In the genomic region with DNA sequence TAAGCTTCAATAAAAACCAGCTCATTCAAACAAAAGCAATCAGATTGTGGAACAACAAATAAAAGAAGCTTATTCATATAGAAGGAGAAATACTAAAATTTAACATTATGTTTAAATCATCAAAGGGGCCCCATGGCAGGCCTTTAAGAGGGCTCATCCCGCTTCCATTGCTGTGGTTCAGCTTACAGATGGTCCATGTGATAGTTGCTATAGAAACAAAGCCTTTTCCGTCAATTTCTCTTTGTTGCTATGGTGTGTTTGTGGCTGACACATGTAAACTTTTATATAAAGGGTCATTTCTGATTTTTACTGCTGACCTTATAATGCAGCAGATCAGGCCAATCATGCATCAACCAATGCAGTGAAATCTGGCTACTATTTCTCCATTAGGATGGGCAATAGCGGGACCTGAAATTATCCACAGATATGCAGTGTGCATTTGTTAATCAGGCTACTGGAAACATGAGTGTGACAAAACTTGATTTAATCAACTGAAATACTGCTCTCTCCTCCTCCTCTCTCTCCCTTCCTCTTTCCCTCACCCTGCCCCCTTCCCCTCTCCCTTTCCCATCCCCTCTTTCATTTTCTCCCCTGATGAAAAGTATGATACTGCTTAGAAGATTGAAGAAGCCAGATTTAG, we compare ENCODE assay signal across 22 mouse cellular contexts. TPM values are rescaled to one million over a fixed set of nuclear protein-coding genes. Genes with fewer than 3 reads are reported as not detected.
DNase-seq lines count a peak whose midpoint lies in the region; ATAC-seq lines count a peak whose summit lies in the region.
"Had no signal": no experiment of that assay in that cellular context is flagged by ENCODE, and none has a peak within 500 bp of the region (broad histone marks: within the 10 kb centered on the region; RNA-seq: fewer than 3 reads in every experiment).

No protein-coding gene starts in this region.

- no peak overlapping the region for H3K4me2 ChIP-seq in forebrain, embryonic 11.5 days (ENCODE audit: low read depth, low read length, severe bottlenecking)
- H3K4me2 ChIP-seq in forebrain, embryonic 14.5 days (ENCODE audit: low read length), result no peak overlapping the region
- no peak overlapping the region for H3K4me2 ChIP-seq in hindbrain, embryonic 15.5 days
- no peak overlapping the region for H3K4me2 ChIP-seq in midbrain, embryonic 16.5 days (ENCODE audit: low read length)
- H3K4me2 ChIP-seq: embryonic facial prominence, embryonic 12.5 days; lung, embryonic 15.5 days; stomach, embryonic 15.5 days had no signal

- no peaks in the 10 kb centered on the region for H3K4me1 ChIP-seq in forebrain, embryonic 11.5 days (replicated peaks; ENCODE audit: control insufficient read depth, insufficient read depth, low read length)
- peaks cover 24% of the 10 kb centered on the region for H3K4me1 ChIP-seq in forebrain, embryonic 10.5 days
- H3K4me1 ChIP-seq in forebrain, embryonic 14.5 days (ENCODE audit: control insufficient read depth, insufficient read depth, low read length), result no peaks in the 10 kb centered on the region; the same call in 1 of the 2 replicates
- H3K4me1 ChIP-seq in hindbrain, embryonic 15.5 days (replicated peaks), result 0 out of 2 replicates have a peak, but pooled peaks cover 5% of the 10 kb centered on the region
- H3K4me1 ChIP-seq in midbrain, embryonic 16.5 days (ENCODE audit: control insufficient read depth, insufficient read depth, low read length), result peaks cover 10% of the 10 kb centered on the region
- H3K4me1 ChIP-seq: lung, embryonic 15.5 days; stomach, embryonic 15.5 days had no signal

- H3K4me3 ChIP-seq in forebrain, embryonic 11.5 days (ENCODE audit: low read depth, low read length), result no peak overlapping the region
- no peak overlapping the region for H3K4me3 ChIP-seq in forebrain, embryonic 10.5 days
- no peak overlapping the region for H3K4me3 ChIP-seq in forebrain, embryonic 14.5 days (ENCODE audit: low read depth, low read length)
- H3K4me3 ChIP-seq in hindbrain, embryonic 15.5 days, result no peak overlapping the region
- no peak overlapping the region for H3K4me3 ChIP-seq in midbrain, embryonic 16.5 days (ENCODE audit: low read depth, low read length)
- H3K4me3 ChIP-seq: embryonic facial prominence, embryonic 12.5 days; erythroblast, embryonic 14.5 days; lung, embryonic 15.5 days; stomach, embryonic 15.5 days had no signal

- no peaks in the 10 kb centered on the region for H3K36me3 ChIP-seq in forebrain, embryonic 11.5 days (ENCODE audit: control insufficient read depth, insufficient read depth, low read length)
- no peaks in the 10 kb centered on the region for H3K36me3 ChIP-seq in forebrain, embryonic 10.5 days (replicated peaks)
- no peaks in the 10 kb centered on the region for H3K36me3 ChIP-seq in forebrain, embryonic 14.5 days (ENCODE audit: control insufficient read depth, insufficient read depth, low read length)
- no peaks in the 10 kb centered on the region for H3K36me3 ChIP-seq in hindbrain, embryonic 15.5 days
- H3K36me3 ChIP-seq in midbrain, embryonic 16.5 days (ENCODE audit: control insufficient read depth, insufficient read depth, low read length), result no peaks in the 10 kb centered on the region
- H3K36me3 ChIP-seq: embryonic facial prominence, embryonic 12.5 days; lung, embryonic 15.5 days; stomach, embryonic 15.5 days had no signal

- no peak overlapping the region for H3K27ac ChIP-seq in forebrain, embryonic 11.5 days (ENCODE audit: low read depth, low read length)
- no peak overlapping the region for H3K27ac ChIP-seq in forebrain, embryonic 10.5 days
- no peak overlapping the region for H3K27ac ChIP-seq in forebrain, embryonic 14.5 days (ENCODE audit: low read depth, low read length)
- H3K27ac ChIP-seq in hindbrain, embryonic 15.5 days (replicated peaks), result no peak overlapping the region; the same call in 1 of the 2 replicates
- peak overlapping the region; percentile 73 for H3K27ac ChIP-seq in midbrain, embryonic 16.5 days (ENCODE audit: low read length)
- H3K27ac ChIP-seq: embryonic facial prominence, embryonic 12.5 days; liver, embryonic 14.5 days; lung, embryonic 15.5 days; stomach, embryonic 15.5 days had no signal

- no peak overlapping the region for H3K9ac ChIP-seq in forebrain, embryonic 11.5 days (ENCODE audit: low read length)
- no peak overlapping the region for H3K9ac ChIP-seq in forebrain, embryonic 14.5 days (ENCODE audit: low read length)
- no peak overlapping the region for H3K9ac ChIP-seq in hindbrain, embryonic 15.5 days
- no peak overlapping the region for H3K9ac ChIP-seq in midbrain, embryonic 16.5 days (ENCODE audit: low read depth, low read length)
- H3K9ac ChIP-seq: embryonic facial prominence, embryonic 12.5 days; liver, embryonic 14.5 days; lung, embryonic 15.5 days; stomach, embryonic 15.5 days had no signal

- no peak for DNase-seq in forebrain, embryonic 11.5 days (ENCODE audit: low spot score)
- DNase-seq in forebrain, embryonic 10.5 days (ENCODE audit: extremely low spot score, low spot score), result no peak
- peak; percentile 58 for DNase-seq in forebrain, embryonic 14.5 days (ENCODE audit: low spot score)
- no peak for DNase-seq in thymus, postnatal 36 days
- DNase-seq in right cerebral cortex, postnatal 36 days (ENCODE audit: low spot score in 2 of 2), result no peak
- DNase-seq in cerebellum, postnatal 25 days, result no peak
- DNase-seq: adrenal gland, postnatal 10 days; cerebellum, adult 2 months; gastrocnemius, postnatal 36 days; layer of hippocampus, postnatal 36 days; right cerebral cortex, postnatal 25 days; thymus, adult 18-20 months had no signal

- H3K9me3 ChIP-seq in forebrain, embryonic 11.5 days (ENCODE audit: control insufficient read depth, low read length), result no peaks in the 10 kb centered on the region
- H3K9me3 ChIP-seq in forebrain, embryonic 10.5 days, result no peaks in the 10 kb centered on the region
- no peaks in the 10 kb centered on the region for H3K9me3 ChIP-seq in forebrain, embryonic 14.5 days (replicated peaks; ENCODE audit: control insufficient read depth, low read length)
- no peaks in the 10 kb centered on the region for H3K9me3 ChIP-seq in hindbrain, embryonic 15.5 days
- H3K9me3 ChIP-seq in midbrain, embryonic 16.5 days (replicated peaks; ENCODE audit: control insufficient read depth, low read length, poor library complexity, severe bottlenecking), result no peaks in the 10 kb centered on the region
- H3K9me3 ChIP-seq: embryonic facial prominence, embryonic 12.5 days; lung, embryonic 15.5 days; stomach, embryonic 15.5 days had no signal

- no peaks in the 10 kb centered on the region for H3K27me3 ChIP-seq in forebrain, embryonic 11.5 days (ENCODE audit: control insufficient read depth, insufficient read depth, low read length)
- no peaks in the 10 kb centered on the region for H3K27me3 ChIP-seq in forebrain, embryonic 10.5 days (ENCODE audit: poor library complexity, severe bottlenecking)
- H3K27me3 ChIP-seq in forebrain, embryonic 14.5 days (replicated peaks; ENCODE audit: control insufficient read depth, insufficient read depth, low read length), result no peaks in the 10 kb centered on the region
- H3K27me3 ChIP-seq in hindbrain, embryonic 15.5 days, result no peaks in the 10 kb centered on the region
- no peaks in the 10 kb centered on the region for H3K27me3 ChIP-seq in midbrain, embryonic 16.5 days (ENCODE audit: control insufficient read depth, insufficient read depth, low read depth, low read length)
- H3K27me3 ChIP-seq: embryonic facial prominence, embryonic 12.5 days; lung, embryonic 15.5 days; Patski; stomach, embryonic 15.5 days had no signal

- WGBS in forebrain, embryonic 11.5 days, result 67% methylated on average over 3 of the region's 3 CpGs
- WGBS in forebrain, embryonic 10.5 days, result 81% methylated on average over 3 of the region's 3 CpGs
- 69% methylated on average over 3 of the region's 3 CpGs for WGBS in forebrain, embryonic 14.5 days
- 45% methylated on average over 3 of the region's 3 CpGs for WGBS in hindbrain, embryonic 15.5 days
- whole genome bisulfite sequencing in midbrain, embryonic 16.5 days, result 31% methylated on average over 3 of the region's 3 CpGs

- peak; percentile 61; the same call in 1 of the 2 replicates for ATAC-seq in forebrain, embryonic 11.5 days (replicated peaks; ENCODE audit: low FRiP score)
- peak; percentile 62; the same call in 1 of the 2 replicates for ATAC-seq in forebrain, embryonic 14.5 days
- ATAC-seq in hindbrain, embryonic 15.5 days (ENCODE audit: low FRiP score, low read depth), result peak; percentile 79
- ATAC-seq in midbrain, embryonic 16.5 days, result peak; percentile 83
- ATAC-seq: CD4-positive, CD25-positive, alpha-beta regulatory T cell, adult 4 months; intestine, postnatal 0 days; Patski had no signal

RNA-seq across cellular contexts. Expression of a gene that starts 54.4 kb away (rescaled TPM):
- polyA plus RNA-seq in forebrain, embryonic 11.5 days (2014; fragmentation: Nextera tagmentation; extraction: Ambion mirVana), result 2.9 and 4.0 TPM in 2 replicates
- 2.7 and 2.8 TPM in 2 replicates for polyA plus RNA-seq in forebrain, embryonic 10.5 days (2016; fragmentation: Nextera tagmentation; extraction: Ambion mirVana)
- polyA plus RNA-seq in forebrain, embryonic 14.5 days (2014; fragmentation: Nextera tagmentation; extraction: Ambion mirVana), result 2.4 and 3.2 TPM in 2 replicates
- 7.5 and 8.2 TPM in 2 replicates for polyA plus RNA-seq in hindbrain, embryonic 15.5 days (2015; fragmentation: Nextera tagmentation; extraction: Ambion mirVana)
- polyA plus RNA-seq in midbrain, embryonic 16.5 days (2015; fragmentation: Nextera tagmentation; extraction: Ambion mirVana), result 7.9 and 8.9 TPM in 2 replicates
- polyA plus RNA-seq: erythroblast, embryonic 14.5 days had no signal
